Mouse (Mus musculus) kidney, adult 2 months (tissue): ENCODE data around the gene Olfr1418. TPM values are rescaled to one million over a fixed set of nuclear protein-coding genes. Genes with fewer than 3 reads are reported as not detected.

ENCODE experiments used
- DNase-seq: peaks from one replicate; pipeline ENCODE4 v3.0.0; 2021
- H3K27ac ChIP-seq: fragments of 200-500 bp; 2 replicates; pipeline ENCODE4 v1.5.1; 2012; ENCODE audit warnings: low read depth, low read length, control low read depth, inconsistent platforms; ENCODE audit not compliant: insufficient read depth
- H3K27me3 ChIP-seq: fragments of 200-500 bp; replicated peaks from 2 replicates; pipeline ENCODE4 v1.6.1; 2012; ENCODE audit warnings: mild to moderate bottlenecking, moderate library complexity, low read length, inconsistent platforms; ENCODE audit not compliant: control insufficient read depth, insufficient read depth
- H3K36me3 ChIP-seq: fragments of 200-500 bp; 2 replicates; pipeline ENCODE4 v1.6.1; 2012; ENCODE audit warnings: mild to moderate bottlenecking, moderate library complexity, low read length, inconsistent platforms; ENCODE audit not compliant: control insufficient read depth, insufficient read depth
- H3K4me1 ChIP-seq: fragments of 200-500 bp; 2 replicates; pipeline ENCODE4 v1.6.1; 2011; ENCODE audit warnings: low read length; ENCODE audit not compliant: control insufficient read depth, insufficient read depth
- H3K4me3 ChIP-seq: fragments of 200-500 bp; 2 replicates; pipeline ENCODE4 v1.5.1; 2011; ENCODE audit warnings: mild to moderate bottlenecking, low read depth, low read length, control low read depth; ENCODE audit not compliant: insufficient read depth
- CTCF ChIP-seq: fragments of 200-500 bp; conservative IDR thresholded peaks from 2 replicates; pipeline ENCODE4 v1.5.1; 2011; ENCODE audit warnings: low read depth, mild to moderate bottlenecking, control low read depth, low read length, moderate library complexity, mixed read lengths; ENCODE audit not compliant: insufficient read depth, insufficient read length
- POLR2A ChIP-seq: fragments of 200-500 bp; IDR thresholded peaks from one replicate; pipeline ENCODE4 v1.6.1; 2011; ENCODE audit warnings: low read depth, low read length, control low read depth
- WGBS: fragments of 180-500 bp; shearing (Covaris S2); methylation state at CpG from one replicate; pipeline ENCODE4 v1.1.7; 2018; 5-methylcytosine and 5-hydroxymethylcytosine counted together
- polyA plus RNA-seq: library from polyadenylated mRNA; depleted of rRNA; stranded (reverse); fragments of >200 nt; gene quantifications from 2 replicates; pipeline ENCODE4 v1.2.3, GENCODE M21; 2012; rRNA removed

Olfr1418 gene
- polyA plus RNA-seq, 1 experiment = not detected

- 47% methylated on average over 5 of the region's 5 CpGs for WGBS
- Histone ChIP-seq H3K4me1 (peaks cover 26% of the 10 kb centered on the region), H3K27ac (peak overlapping the region; percentile 66), H3K27me3 (no peaks in the 10 kb centered on the region), H3K36me3 (no peaks in the 10 kb centered on the region), H3K4me3 (no peak overlapping the region)
- TF ChIP-seq CTCF = no peak
- no peak for TF ChIP-seq POLR2A
- no peak for DNase-seq
Observed at GRCm38 (mm10) chr19:11810003-11810758, 50.7 kb downstream of the Olfr1418 start.

- 87% methylated on average over 2 of the region's 2 CpGs for WGBS
- H3K27ac ChIP-seq = no peak overlapping the region
Observed at GRCm38 (mm10) chr19:11808452-11808851, 52.4 kb downstream of the Olfr1418 start.

GRCm38 (mm10) chr19:11807822-11808221 is 53.0 kb downstream of the Olfr1418 start:
- TF ChIP-seq POLR2A (no peak), CTCF (no peak)
- no peaks in the 10 kb centered on the region for H3K36me3 ChIP-seq
- peaks cover 11% of the 10 kb centered on the region for H3K4me1 ChIP-seq
- 70% methylated on average over 6 of the region's 6 CpGs for WGBS
- no peaks in the 10 kb centered on the region for H3K27me3 ChIP-seq
- H3K27ac ChIP-seq = no peak overlapping the region
- DNase-seq = no peak
- H3K4me3 ChIP-seq = no peak overlapping the region

More at GRCm38 (mm10) chr19:11808452-11808851, 52.4 kb downstream of the Olfr1418 start:
- Histone ChIP-seq H3K27me3 (no peaks in the 10 kb centered on the region), H3K4me3 (no peak overlapping the region), H3K36me3 (no peaks in the 10 kb centered on the region), H3K4me1 (peaks cover 16% of the 10 kb centered on the region)
- no peak for DNase-seq
- TF ChIP-seq POLR2A = no peak
- TF ChIP-seq CTCF = no peak

- Histone ChIP-seq H3K4me1 (peaks cover 9% of the 10 kb centered on the region), H3K36me3 (no peaks in the 10 kb centered on the region), H3K27ac (no peak overlapping the region), H3K27me3 (no peaks in the 10 kb centered on the region), H3K4me3 (no peak overlapping the region)
- TF ChIP-seq CTCF = no peak
- TF ChIP-seq POLR2A = no peak
- no peak for DNase-seq
- 63% methylated on average over 2 of the region's 2 CpGs for WGBS
Observed at GRCm38 (mm10) chr19:11807251-11807650, 53.6 kb downstream of the Olfr1418 start.

- no peak for TF ChIP-seq POLR2A
- DNase-seq = no peak
- 30% methylated on average over 1 of the region's 1 CpGs for WGBS
Observed at GRCm38 (mm10) chr19:11804423-11804822, 56.4 kb downstream of the Olfr1418 start.

More at GRCm38 (mm10) chr19:11804423-11804822, 56.4 kb downstream of the Olfr1418 start:
- H3K27me3 ChIP-seq = no peaks in the 10 kb centered on the region
- H3K27ac ChIP-seq = no peak overlapping the region
- no peak overlapping the region for H3K4me3 ChIP-seq
- H3K4me1 ChIP-seq = peaks cover 2% of the 10 kb centered on the region; the same call in 1 of the 2 replicates
- H3K36me3 ChIP-seq = no peaks in the 10 kb centered on the region

Other genes starting within 250 kb of the Olfr1418 start
- gene Ms4a2, start 237.3 kb downstream of the Olfr1418 start, polyA plus RNA-seq = 0.23 and 0.42 TPM in 2 replicates
- not detected in 2 replicates for gene Ms4a3, start 220.2 kb downstream of the Olfr1418 start, polyA plus RNA-seq
- not detected in 2 replicates for gene Oosp2, start 200.5 kb downstream of the Olfr1418 start, polyA plus RNA-seq
- not detected in 2 replicates for gene Oosp1, start 169.9 kb downstream of the Olfr1418 start, polyA plus RNA-seq
- not detected in 2 replicates for gene Oosp3, start 164.0 kb downstream of the Olfr1418 start, polyA plus RNA-seq
- gene Gif, start 113.5 kb downstream of the Olfr1418 start, polyA plus RNA-seq = not detected in 2 replicates
- 28.9 and 42.4 TPM in 2 replicates for gene Mrpl16, start 90.7 kb downstream of the Olfr1418 start, polyA plus RNA-seq
- gene Stx3, start 41.7 kb downstream of the Olfr1418 start, polyA plus RNA-seq = 23.0 and 23.9 TPM in 2 replicates
- gene Olfr1417, start 21.8 kb downstream of the Olfr1418 start, polyA plus RNA-seq = not detected in 2 replicates
- gene Olfr1419, start 14.0 kb upstream of the Olfr1418 start, polyA plus RNA-seq = 0.05 TPM in 1 of 2 replicates, not detected in the other
- not detected in 2 replicates for gene Olfr1420, start 25.5 kb upstream of the Olfr1418 start, polyA plus RNA-seq
- 13.9 and 17.6 TPM in 2 replicates for gene Patl1, start 51.3 kb upstream of the Olfr1418 start, polyA plus RNA-seq
- gene Osbp, start 104.9 kb upstream of the Olfr1418 start, polyA plus RNA-seq = 21.7 and 24.8 TPM in 2 replicates
- gene Olfr1423, start 180.3 kb upstream of the Olfr1418 start, polyA plus RNA-seq = not detected in 2 replicates
- gene Olfr1424, start 201.6 kb upstream of the Olfr1418 start, polyA plus RNA-seq = not detected in 2 replicates
- not detected in 2 replicates for gene Olfr1425, start 216.7 kb upstream of the Olfr1418 start, polyA plus RNA-seq
- gene Olfr1426, start 230.9 kb upstream of the Olfr1418 start, polyA plus RNA-seq = not detected in 2 replicates
- gene Olfr1427, start 242.3 kb upstream of the Olfr1418 start, polyA plus RNA-seq = not detected in 2 replicates